Mouse (Mus musculus) T-helper 17 cell (primary cell): ENCODE results near the gene Alox12.

ENCODE experiments used
- in situ Hi-C, 2 experiments: fragments of 300-600 bp; cut with MboI, MseI; formaldehyde crosslinking; loops; 1 replicate in 1 of 2; 2 replicates in 1 of 2; pipeline ENCODE4 v1.15.1; 2025; ENCODE audit warnings: high pct_unique_total_duplicates in 2 of 2

The Alox12 gene

DNA sequence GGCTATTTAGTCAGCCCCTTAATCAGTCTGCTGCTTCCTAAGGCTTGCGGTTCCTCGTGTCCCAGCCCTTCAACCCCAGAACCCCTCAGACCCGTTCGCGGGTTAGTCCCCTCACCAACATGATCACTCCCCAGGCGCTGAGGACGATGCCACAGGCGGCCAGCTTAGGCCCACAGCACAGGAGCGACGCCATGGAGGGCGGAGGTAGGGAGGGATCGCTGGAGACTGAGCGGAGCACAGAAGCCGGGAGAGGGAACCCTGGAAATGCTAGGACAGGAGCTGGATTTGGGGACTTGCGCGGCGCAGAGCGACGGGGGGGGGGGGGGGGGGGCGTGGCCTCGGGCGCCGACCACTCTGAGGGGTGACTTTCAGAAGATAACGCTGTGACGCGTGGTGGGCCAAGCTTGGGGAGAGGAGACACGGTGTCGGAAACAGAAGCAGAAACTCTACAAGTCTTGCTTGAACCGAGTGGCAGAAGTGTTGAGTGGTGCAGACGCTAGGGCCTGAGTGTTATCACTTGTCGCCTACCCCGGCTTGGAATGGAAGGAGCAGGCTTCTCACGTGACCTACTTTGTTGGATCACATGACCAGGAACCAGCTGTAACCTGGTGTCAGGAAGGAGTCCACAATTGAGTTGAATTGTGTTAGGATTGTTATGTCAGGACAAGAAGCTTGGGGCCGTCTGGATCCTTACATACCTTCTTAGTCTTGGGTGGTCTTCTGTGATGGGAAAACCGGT is 15.4 kb downstream of the Alox12 start, which contains the start of the genes Gm21988 and Rnasek:
Gene Gm21988, minus strand, starts transcription at position 290 of the 739 bp plus-strand sequence.
Gene Rnasek, minus strand, starts transcription at position 302 of the 739 bp plus-strand sequence.
- in situ Hi-C loops = no loop called here

DNA sequence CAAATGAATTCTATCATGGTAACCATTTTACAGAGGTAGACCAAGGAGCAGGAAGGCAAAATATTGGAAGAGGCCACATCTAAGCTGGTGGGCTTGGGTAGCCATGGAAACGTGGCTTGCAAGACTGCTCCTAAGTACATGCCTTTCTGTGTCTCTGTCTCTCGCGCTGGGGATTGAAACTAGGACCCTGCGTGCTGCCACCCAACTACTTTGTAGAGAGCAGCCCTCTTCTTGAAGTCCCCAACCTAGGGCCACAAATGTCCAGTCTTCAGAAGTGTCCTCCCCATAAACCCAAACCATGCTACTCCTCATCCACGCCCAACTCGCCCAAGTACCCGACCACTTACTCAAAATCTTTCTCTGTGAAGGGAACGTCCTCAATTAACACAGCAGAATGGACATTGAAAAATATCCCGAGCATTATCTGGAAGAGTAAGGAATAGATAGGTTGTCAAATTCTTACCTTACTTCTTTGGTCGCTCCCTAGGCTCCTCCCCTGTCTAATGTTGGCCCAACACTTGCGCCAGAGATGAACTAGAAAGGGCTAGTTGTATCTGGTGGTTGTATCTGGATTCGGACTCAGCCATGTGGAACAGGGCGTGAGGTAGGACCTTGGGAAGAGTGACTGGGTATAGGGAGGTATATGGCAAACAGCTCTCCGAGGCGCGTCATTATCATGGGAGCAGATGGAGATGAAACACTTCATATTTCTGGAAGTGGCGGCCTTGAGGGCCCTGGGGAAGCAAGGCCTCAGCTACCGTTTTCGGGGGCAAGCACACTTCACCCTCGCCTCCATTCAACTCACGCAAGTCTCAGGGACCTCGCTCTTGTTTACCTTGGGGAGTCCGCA is 16.3 kb downstream of the Alox12 start:
- in situ Hi-C loops = no loop called here

DNA sequence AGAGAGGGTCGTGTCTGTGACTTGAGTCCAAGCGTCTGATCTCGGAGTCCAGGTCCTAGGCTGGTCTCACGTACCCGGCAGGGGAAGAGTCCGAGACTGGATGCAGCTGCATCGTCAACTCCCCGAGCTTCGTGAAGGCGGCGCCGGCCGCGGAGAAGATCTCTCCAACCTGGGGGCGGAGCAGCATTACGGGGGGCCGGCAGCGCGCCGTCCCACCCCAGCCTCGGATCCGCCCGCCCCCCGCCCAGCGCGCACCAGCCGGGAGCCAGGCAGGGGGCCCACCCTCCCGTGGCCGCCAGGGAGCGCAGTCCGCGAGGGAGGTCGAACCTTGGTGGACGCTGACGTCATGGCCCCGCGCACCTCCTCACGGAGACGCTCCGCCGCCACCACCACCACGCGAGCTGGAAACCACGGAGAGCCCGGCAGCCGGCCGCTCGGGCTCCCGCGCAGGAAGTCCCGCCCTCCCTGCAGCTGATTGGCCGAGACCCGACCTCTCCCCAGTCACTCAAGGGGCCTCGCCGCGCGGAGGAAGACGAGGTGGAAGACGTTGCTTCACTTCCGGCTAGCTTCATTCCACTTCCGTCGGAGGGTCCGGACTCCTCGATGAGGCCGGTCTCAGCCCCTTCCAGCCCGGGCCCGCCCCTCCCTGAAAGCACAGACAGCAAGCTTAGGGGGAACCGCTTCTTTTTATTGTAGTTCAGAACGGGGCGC is 17.5 kb downstream of the Alox12 start, which contains the start of gene 0610010K14Rik:
Gene 0610010K14Rik, minus strand, starts transcription at position 458 of the 711 bp plus-strand sequence.
- in situ Hi-C loops = no loop called here

DNA sequence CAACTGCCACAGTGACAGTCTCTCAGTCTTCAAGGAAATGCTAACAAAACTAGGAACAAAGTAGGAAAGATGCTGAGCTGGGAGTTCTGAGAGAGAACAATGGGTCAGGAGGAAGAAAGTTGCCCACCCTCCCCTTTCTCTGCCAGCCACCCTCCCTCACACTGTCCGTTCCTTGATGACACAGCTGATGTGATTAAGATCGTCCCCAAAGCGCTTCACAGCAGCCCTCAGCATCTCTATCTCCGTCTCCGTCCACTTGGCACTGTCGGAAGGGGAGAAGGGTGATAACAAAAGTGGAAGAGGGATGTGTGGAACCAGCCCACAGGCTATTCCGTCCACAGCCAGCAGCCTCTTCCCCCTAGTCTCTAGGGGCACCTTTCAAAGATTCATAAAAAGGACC is 18.4 kb downstream of the Alox12 start:
- in situ Hi-C loops = no loop called here

DNA sequence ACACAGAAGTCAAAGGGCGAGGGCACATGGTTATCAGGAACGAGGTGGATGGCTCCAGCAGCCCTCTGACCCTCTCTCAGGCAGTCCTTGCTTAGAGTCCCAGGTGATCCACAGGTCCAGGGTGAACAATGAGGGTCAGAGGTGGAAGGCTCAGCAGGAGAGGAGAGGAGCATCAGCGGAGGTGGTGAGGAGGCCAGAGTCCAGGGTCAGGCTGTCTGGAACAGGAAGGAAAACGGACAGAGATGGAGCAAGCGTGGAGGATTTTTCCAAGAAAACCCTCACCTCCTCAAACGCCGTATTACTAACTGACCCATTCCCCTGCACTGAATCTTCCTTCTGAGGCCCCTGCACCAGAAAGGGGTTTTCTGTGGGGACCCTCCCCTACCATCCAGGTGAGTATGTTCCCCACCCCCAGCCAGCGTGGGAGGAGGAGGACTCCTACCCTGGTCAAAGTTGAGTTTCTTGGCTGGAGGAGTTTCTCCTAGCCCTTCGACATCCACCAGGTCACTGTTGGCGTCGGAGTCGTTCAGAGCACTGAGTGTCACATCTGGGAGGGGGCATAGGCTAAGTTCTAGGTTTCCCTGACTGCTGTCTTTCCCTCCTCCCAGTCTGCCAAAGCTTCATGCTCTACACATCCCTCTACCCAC is 19.8 kb downstream of the Alox12 start:
- in situ Hi-C loops = no loop called here

DNA sequence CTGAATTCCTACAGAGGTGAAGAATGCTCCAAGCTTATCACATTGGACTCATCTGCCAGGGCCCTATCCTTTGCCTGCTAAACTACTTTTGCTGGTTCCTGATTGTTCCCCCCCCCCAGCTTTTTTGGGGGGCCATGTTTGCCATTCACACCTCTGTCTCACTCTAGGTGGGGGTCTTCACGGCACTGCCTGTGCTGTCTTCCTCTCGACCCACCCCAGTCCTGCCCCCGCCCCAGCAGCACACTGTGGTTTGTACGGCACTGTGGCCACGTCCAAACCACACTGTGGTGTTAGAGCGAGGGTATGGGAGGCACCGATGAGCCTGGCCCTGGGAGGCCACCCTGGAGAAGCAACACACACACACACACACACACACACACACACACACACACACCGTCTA is 20.7 kb downstream of the Alox12 start:
- in situ Hi-C loops = no loop called here

DNA sequence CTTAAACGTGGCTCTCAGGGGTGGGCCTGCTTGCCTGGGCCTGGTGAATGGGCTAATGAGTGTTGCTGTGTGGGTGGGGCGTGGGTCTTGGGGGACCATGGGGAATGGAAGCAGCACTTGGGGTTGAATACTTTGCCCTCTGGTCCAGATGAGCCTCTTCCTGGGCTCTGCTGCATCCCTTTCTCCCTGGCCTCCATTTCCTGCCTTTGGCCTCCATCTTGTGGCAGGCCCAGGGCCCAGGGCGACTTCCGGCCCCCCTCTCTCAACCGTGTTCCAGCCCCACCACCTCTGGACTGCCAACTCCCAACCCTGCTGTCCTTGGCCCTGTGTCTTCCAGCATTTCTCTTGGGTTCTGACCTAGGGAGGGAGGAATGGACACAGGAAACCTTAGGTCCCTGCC is 21.1 kb downstream of the Alox12 start:
- in situ Hi-C loops = no loop called here

DNA sequence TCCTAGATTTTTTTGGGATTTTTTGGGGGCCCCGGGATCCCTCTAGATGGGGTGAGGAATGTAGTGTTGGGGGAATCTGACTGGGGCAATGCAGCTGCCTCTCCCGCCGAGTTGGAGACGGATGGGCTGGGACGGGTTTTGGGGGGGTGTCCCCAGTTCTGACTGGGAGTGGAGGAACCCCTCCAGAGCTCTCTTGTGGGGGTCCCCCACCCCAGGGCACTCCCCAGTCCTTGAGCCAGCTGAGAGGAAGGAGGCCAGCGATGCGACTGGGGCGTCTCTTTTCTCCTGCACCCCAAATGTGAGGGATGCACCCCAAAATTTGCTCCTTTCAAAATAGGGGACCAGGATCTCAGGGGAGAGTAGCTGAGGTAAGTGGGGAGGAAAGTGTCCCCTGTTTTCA is 22.1 kb downstream of the Alox12 start:
- in situ Hi-C loops = no loop called here

DNA sequence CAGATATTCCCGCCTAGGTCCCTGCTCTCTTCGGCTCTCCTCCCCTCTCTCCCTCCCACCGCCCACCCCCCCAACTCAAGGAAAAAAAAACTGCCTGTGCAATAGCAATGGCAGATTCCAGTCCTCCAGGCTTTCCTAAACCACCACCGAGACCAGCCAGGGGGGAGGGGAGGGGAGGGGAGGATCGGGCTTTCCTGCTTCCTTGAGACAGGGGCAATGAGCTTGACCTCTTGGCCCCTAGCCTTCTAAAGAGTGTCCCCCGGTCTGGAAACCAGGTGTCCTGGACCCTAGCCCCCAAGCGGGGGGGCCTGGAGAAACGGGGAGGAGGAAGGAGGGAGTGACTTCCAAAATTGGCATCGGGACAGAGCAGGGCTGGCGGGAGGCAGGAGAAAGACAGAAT is 22.6 kb downstream of the Alox12 start:
- in situ Hi-C loops = no loop called here

DNA sequence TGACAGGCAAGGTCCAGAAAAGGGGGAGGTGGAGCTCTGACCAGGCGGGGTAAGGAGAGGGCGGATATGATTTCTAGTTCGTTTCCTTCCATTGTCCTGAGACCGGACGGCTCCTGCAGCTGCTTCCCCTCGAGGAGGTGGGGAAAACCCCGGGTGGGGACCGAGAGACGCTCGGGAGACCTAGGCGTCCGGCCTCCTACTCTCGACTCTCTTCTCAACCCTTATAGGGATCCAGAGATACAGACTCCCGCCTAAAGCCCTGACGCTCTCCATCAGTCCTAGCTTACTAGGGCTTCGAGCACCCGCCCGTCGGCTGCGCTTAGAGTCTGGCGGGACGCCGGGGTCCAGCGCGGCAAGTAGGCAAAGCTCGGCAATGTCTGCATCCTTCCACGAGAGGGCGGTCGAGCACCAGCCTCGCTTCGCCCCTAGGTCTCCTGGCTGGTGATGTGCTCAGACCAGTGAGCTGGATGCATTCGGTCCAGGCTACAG is 24.9 kb downstream of the Alox12 start:
- in situ Hi-C loops = no loop called here

DNA sequence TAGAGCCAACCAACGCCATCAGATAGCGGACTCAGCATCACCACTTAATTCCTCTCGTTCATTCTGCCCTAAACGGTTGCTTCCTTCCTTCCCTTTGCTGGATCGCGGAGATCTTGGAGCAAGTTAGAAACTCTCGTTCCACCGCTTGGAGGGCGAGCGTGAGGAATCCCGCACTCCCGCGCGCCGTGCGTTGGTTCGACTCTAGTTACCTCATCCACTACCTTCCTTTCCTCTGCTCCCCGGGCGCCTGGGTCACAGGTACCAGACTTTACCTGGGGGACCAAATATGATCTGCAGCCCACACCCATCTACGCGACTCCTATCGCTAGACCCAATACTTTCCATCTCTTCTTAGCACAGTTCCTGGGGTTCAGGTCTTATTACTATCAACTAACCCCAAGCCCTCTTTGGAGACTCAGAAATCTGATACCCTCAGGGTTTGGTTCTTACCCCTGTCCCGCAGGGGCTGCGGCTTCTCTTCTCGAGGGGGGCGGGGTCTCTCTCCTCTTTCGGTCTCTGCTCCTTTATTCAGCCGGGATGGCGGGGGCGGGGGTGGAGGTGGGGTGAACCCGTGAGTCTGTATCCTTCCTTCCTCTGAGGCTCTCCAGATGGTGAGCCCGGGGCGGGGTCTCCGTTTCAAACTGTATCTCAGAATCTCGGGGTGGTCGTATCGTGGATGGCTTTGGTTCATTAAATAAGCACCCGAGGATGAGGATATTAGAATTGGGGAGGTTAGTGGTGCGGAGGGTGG is 25.7 kb downstream of the Alox12 start, which contains the start of gene Bcl6b:
Gene Bcl6b, minus strand, starts transcription at position 539 of the 751 bp plus-strand sequence.
- in situ Hi-C loops = no loop called here

DNA sequence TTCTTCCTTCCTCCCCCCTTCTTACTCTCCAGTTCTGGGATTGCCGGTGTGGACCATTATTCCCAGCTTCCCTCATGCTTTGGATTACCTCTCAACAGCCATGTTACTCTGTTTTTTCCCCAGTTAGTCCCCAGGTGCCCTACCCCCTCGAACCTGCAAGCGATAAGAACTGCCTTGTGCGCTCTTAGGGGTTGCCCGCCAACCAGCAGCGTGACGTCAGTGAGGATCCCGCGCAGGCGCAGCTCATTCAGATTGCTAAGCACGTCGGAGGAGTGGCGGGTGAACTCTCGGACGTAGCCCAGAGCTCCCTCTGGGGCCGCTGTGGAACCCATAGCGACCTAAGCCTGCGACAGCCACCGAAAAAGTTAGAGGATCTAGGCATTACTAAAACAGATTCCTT is 26.3 kb downstream of the Alox12 start:
- in situ Hi-C loops = no loop called here

DNA sequence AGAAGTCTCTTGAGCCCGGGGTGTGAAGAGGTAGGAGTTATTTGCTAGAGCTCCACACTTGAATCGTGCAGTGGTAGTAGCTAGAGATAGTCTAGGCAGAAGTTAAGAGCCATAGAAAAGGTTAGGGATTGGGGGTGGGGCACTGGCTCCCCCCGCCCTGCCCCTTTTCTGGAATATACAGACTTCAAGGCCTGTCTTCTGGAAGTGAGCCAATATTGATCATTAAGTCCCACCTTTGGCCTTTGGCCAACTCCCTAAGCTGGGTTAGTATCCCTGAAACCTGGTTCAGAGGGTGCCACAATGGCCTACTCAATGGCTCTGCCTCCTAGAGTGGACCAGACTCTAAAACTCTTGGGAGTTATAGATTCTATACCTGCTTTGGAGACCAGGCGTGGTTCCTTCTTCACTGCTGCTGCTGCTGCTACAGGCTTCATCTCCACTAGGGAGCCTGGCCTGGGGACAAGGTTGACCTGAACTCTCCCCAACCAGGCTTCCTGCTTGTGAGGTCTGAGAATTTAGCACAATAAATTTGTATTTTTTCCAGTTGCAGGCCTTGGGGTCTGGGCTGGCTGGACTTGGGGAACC is 27.4 kb downstream of the Alox12 start:
- in situ Hi-C loops = no loop called here

DNA sequence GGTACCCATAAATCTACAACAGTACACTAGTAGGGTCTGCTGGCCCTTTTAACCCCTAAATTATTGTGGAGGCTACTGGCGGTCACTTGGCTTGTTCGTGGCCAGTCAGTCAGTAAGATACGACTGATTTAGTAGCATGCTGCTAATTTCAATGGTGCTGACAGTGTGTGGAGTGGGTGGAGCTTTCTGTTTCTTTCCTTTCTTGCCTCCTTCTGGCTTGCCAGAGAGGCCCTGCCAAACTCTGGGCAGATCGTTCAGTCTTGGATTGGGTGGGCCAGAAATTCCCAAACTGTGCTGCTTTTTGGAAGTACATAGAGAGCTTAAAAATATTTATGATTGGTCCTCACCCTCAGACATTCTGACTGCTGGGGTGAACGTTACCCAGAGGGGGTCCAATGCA is 28.0 kb downstream of the Alox12 start:
- in situ Hi-C loops = no loop called here

DNA sequence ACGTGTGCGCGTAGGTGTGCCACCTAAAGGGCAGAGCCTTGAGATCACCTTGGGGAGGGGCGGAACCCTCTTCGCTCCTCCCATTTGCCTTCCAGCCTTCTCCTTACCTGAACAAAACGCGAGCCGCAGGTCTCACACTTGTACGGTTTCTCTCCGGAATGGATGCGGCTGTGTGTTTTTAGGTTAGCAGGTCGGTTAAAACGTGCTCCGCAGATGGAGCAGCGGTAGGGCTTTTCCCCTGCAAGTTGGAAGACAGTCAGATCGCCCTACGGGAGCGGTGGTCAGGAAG is 28.6 kb downstream of the Alox12 start:
- in situ Hi-C loops = no loop called here

DNA sequence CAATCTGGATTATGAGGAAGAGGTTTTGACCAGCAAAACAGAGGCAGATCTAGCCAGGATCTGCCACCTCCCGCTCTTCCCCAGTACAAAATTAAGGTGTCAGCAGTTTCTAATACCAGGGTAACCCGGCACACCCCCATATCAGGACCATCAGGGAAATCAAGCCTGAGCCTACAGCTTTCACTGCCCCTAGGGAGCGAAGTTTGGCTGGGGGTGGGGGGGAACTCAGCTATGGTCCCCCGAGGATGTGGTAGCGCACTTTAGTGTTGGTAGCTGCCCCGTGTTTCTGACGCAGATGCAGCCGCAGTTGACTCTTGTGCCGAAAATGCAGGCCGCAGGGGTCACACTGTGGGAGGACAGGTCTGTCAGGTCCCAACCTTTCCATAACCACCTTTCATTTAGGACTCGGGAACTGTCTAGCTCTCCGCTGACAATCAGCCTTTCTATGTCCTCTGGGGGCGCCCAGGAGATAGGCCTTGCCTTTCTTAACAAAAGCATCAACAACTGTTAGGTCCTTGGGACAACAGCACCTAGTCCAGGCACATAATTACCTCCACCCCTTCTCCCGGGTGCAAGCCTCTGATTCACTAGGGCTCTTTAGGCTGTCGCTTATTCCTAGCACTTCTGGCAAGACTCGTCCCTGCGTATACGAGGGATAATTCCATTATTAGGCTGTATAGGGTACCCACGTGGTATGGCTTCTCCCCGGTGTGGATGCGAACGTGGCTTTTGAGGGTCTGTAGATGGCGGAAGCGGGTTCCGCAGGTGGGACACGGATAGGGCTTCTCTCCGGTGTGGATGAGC is 29.2 kb downstream of the Alox12 start:
- in situ Hi-C loops = no loop called here

DNA sequence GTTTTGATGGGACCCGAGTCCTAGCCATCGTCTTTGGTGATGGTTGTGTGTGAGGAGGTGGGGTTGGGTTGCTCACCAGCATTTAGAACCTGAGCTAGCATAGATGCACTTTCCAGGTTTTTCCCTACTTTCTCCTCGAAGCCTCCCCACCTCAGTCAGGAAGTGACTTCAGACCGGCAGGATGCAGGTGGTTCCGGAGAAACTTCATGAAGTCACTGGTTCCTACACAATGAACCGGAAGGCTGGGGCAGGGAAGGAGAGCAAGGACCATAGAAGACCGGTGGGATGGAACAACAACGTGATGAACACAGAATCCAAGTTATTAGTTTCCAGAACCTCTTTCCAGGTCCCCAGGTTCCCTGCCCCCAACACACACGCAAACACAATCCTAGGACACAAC is 31.4 kb downstream of the Alox12 start:
- in situ Hi-C loops = no loop called here

DNA sequence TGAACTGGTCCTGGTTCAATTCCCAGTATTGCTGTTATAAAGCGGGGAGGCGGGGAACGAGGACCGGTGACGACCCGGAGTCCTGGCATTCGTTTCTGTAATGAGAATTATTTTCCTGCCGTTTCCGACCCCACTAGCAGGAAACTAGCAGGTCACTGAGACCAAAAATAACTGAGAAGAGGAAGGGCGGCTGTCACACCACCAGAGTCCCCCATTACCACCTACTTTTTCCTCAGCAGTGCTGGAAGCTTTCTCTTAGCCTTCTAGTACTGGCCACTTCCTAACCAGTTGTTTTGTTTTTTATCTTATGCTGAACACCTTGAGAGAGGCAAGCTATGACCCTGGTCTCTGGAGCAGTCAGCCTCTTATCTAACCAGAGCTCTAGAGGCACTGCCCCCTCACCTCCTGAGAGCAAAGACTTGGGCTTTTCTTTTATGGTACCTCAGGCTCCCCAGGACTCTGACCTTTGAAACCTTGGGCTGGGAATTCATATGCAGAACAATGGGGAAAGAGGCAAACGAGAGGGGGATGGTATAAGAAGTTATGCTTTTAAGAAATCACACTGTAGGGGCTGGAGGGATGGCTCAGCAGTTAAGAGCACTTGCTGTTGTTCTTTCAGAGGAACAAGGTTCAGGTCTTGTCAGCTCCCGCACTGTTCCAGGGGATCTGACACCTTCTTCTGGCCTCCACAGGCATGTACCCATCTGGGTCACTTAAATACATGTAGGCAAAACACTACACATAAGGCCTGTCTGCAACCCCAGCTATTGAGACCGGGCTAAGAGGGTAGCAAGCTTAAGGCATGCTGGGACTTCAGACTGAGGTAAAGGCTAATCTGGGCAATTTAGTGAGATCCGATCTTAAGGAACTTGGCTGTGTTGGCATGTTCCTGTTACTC is 33.3 kb downstream of the Alox12 start:
- in situ Hi-C loops = no loop called here
